Mouse (Mus musculus) liver, embryonic 15.5 days (tissue): ENCODE results near the gene Fmnl2. TPM values are rescaled to one million over a fixed set of nuclear protein-coding genes. Genes with fewer than 3 reads are reported as not detected.

Source experiments
- ATAC-seq: fragments of 200-750 bp; cut with Nextera tagmentation; 2 replicates; pipeline ENCODE4 v1.8.0; 2017; ENCODE audit warnings: moderate number of reproducible peaks, mild to moderate bottlenecking, moderate library complexity; ENCODE audit not compliant: insufficient read depth
- H3K27ac ChIP-seq: fragments of 300-500 bp; sonication (generic); replicated peaks from 2 replicates; pipeline ENCODE4 v1.5.1; 2015; ENCODE audit warnings: mild to moderate bottlenecking, inconsistent platforms
- H3K27me3 ChIP-seq: fragments of 300-500 bp; sonication (generic); 2 replicates; pipeline ENCODE4 v1.6.1; 2015; ENCODE audit warnings: mild to moderate bottlenecking, inconsistent platforms
- H3K36me3 ChIP-seq: fragments of 300-500 bp; sonication (generic); replicated peaks from 2 replicates; pipeline ENCODE4 v1.6.1; 2015; ENCODE audit warnings: moderate library complexity, mild to moderate bottlenecking, inconsistent platforms
- H3K4me1 ChIP-seq: fragments of 300-500 bp; sonication (generic); replicated peaks from 2 replicates; pipeline ENCODE4 v1.6.1; 2015; ENCODE audit warnings: inconsistent platforms
- H3K4me2 ChIP-seq: fragments of 300-500 bp; sonication (generic); 2 replicates; pipeline ENCODE4 v1.6.1; 2015; ENCODE audit warnings: moderate library complexity, mild to moderate bottlenecking, inconsistent platforms
- H3K4me3 ChIP-seq: fragments of 300-500 bp; sonication (generic); replicated peaks from 2 replicates; pipeline ENCODE4 v1.5.1; 2015; ENCODE audit warnings: mild to moderate bottlenecking, inconsistent platforms
- H3K9ac ChIP-seq: fragments of 300-500 bp; sonication (generic); 2 replicates; pipeline ENCODE4 v1.6.1; 2015; ENCODE audit warnings: moderate library complexity, mild to moderate bottlenecking, inconsistent platforms
- H3K9me3 ChIP-seq: fragments of 300-500 bp; sonication (generic); replicated peaks from 2 replicates; pipeline ENCODE4 v1.6.1; 2016; ENCODE audit warnings: inconsistent platforms
- WGBS: fragments of 180-500 bp; shearing (Covaris S2); methylation state at CpG from one replicate; pipeline ENCODE4 v1.1.7; 2015; ENCODE audit warnings: mixed read lengths; ENCODE audit not compliant: insufficient replicate concordance; 5-methylcytosine and 5-hydroxymethylcytosine counted together
- polyA plus RNA-seq: library from polyadenylated mRNA; unstranded; fragments of >200 nt; fragmentation: Nextera tagmentation; extraction: Ambion mirVana; gene quantifications from 2 replicates; pipeline ENCODE4 v1.2.1, GENCODE M21; 2015

Gene Fmnl2
- 0.46 and 0.70 TPM in 2 replicates for polyA plus RNA-seq

DNA sequence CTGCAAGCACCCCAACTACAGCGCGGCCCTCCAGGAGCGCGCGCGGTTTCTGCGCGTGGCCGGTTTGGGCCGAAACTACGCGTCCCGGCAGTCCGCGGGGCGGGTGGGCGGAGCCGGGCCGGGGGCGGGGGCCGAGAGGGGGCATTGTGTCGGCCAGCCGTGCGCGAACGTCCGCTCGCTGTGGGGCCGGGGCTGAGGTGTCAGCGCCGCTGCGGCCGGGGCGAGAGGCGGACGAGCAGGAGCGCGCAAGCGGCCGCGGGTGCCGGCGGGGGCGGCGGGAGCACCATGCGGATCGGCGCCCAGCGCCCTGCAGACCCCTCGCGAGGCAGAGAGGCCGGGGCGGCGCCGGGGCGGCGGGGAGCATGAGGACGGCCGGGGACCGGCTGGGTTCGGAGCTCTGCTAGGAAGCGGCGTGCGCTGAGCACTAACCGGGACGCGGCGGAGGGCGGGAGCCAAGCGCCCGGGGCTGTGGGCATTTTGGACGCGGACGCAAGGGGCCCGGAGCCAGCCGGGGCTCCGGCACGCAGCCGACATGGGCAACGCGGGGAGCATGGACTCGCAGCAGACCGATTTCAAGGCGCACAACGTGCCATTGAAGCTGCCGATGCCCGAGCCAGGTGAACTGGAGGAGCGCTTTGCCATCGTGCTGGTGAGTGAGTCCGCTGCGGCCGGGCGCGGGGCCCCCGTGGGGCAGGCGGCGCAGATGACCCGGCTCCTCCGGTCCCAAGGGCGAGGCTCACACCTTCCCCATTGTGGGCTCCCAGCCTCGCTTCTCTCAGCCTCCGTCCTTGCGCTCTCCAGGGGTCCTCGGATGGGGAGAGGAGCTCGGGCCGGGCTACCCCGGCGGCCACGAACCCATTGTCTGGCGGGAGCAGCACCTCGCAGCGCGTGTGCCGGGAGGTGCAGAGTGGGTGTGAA lies at the start of gene Fmnl2:
TSS of gene Fmnl2 (plus strand) at position 250 of the 918 bp plus-strand sequence.
- under 1% methylated on average over 113 of the region's 114 CpGs for WGBS
- H3K9me3 ChIP-seq: no peaks in the 10 kb centered on the region
- peak within 1 kb of the TSS; percentile 74 for H3K4me2 ChIP-seq
- H3K36me3 ChIP-seq: no peaks in the 10 kb centered on the region
- no peaks in the 10 kb centered on the region for H3K4me1 ChIP-seq
- H3K27me3 ChIP-seq: peaks cover 52% of the 10 kb centered on the region
- H3K27ac ChIP-seq: no peak within 1 kb of the TSS
- peak within 1 kb of the TSS; percentile 21; the same call in 1 of the 2 replicates for H3K9ac ChIP-seq
- H3K4me3 ChIP-seq: peak within 1 kb of the TSS; percentile 61
- peak; percentile 56 for ATAC-seq

GRCm38 (mm10) chr2:52809988-52810387 lies 47.7 kb upstream of the Fmnl2 start:
- Histone ChIP-seq H3K27ac (no peak overlapping the region), H3K36me3 (no peaks in the 10 kb centered on the region)
- WGBS: 37% methylated on average over 5 of the region's 5 CpGs

DNA sequence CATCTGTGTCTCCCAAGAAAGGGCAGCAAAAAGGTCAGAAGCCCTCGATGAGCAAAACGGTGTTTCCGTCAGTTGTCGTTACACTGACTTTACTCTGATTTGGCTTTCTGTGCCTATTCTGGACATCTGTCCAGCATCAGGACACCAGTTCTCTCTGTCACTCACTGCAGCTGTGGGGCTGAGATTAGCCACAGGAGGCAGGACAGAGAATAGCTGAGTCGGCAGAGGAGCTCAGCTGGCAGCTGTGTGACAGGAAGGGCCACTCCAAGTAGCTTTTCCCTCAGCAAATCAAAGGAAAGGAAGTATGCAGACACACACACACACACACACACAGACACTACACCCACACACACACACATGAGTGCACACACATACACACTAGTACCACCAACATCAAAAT lies 46.0 kb upstream of the Fmnl2 start:
- no peak for ATAC-seq
- 52% methylated on average over 5 of the region's 5 CpGs for WGBS

More at GRCm38 (mm10) chr2:52809988-52810387, 47.7 kb upstream of the Fmnl2 start:
- no peak overlapping the region for H3K4me2 ChIP-seq
- no peaks in the 10 kb centered on the region for H3K4me1 ChIP-seq
- H3K9ac ChIP-seq: no peak overlapping the region
- H3K27me3 ChIP-seq: no peaks in the 10 kb centered on the region
- H3K4me3 ChIP-seq: no peak overlapping the region
- H3K9me3 ChIP-seq: no peaks in the 10 kb centered on the region
- no peak for ATAC-seq

GRCm38 (mm10) chr2:52817341-52817740 lies 40.3 kb upstream of the Fmnl2 start:
- no peak overlapping the region for H3K27ac ChIP-seq
- H3K9ac ChIP-seq: no peak overlapping the region
- ATAC-seq: no peak
- WGBS: 66% methylated on average over 1 of the region's 1 CpGs
- H3K9me3 ChIP-seq: no peaks in the 10 kb centered on the region
- no peaks in the 10 kb centered on the region for H3K27me3 ChIP-seq
- no peak overlapping the region for H3K4me2 ChIP-seq
- H3K36me3 ChIP-seq: no peaks in the 10 kb centered on the region
- H3K4me3 ChIP-seq: no peak overlapping the region
- H3K4me1 ChIP-seq: no peaks in the 10 kb centered on the region

More for the DNA sequence above, 46.0 kb upstream of the Fmnl2 start:
- Histone ChIP-seq H3K4me3 (no peak overlapping the region), H3K27ac (no peak overlapping the region), H3K4me1 (no peaks in the 10 kb centered on the region), H3K36me3 (no peaks in the 10 kb centered on the region), H3K27me3 (no peaks in the 10 kb centered on the region), H3K9me3 (no peaks in the 10 kb centered on the region), H3K4me2 (no peak overlapping the region), H3K9ac (no peak overlapping the region)

GRCm38 (mm10) chr2:52818944-52819343 lies 38.7 kb upstream of the Fmnl2 start:
- Histone ChIP-seq H3K4me3 (no peak overlapping the region), H3K9ac (no peak overlapping the region), H3K4me1 (no peaks in the 10 kb centered on the region), H3K36me3 (no peaks in the 10 kb centered on the region), H3K27me3 (no peaks in the 10 kb centered on the region), H3K27ac (no peak overlapping the region), H3K9me3 (no peaks in the 10 kb centered on the region), H3K4me2 (no peak overlapping the region)
- 55% methylated on average over 4 of the region's 4 CpGs for WGBS
- no peak for ATAC-seq

GRCm38 (mm10) chr2:52822214-52822613 lies 35.4 kb upstream of the Fmnl2 start:
- Histone ChIP-seq H3K27me3 (no peaks in the 10 kb centered on the region), H3K9ac (no peak overlapping the region), H3K4me1 (no peaks in the 10 kb centered on the region), H3K9me3 (no peaks in the 10 kb centered on the region), H3K27ac (no peak overlapping the region), H3K4me3 (no peak overlapping the region), H3K36me3 (no peaks in the 10 kb centered on the region), H3K4me2 (no peak overlapping the region)
- WGBS: 51% methylated on average over 2 of the region's 2 CpGs
- ATAC-seq: no peak

DNA sequence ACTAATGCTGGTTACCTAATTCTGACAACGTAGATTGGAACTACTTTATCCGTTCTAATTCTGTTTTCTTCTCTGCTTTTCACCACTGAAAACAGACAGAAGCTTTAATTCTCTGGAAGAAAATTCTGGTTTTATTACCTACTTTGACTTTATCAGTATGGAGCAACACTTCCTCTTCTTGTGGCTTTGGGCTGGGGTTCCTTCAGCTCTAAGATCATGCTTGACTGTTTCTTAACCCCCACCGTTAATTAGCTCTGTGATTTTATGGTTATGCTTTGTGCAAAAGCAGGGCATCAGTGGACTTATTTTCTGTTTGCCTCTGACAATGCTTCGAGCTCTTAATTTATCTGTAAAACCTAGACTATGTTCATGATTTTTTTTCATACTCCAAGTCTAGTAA lies 29.6 kb upstream of the Fmnl2 start:
- Histone ChIP-seq H3K4me2 (no peak overlapping the region), H3K27me3 (no peaks in the 10 kb centered on the region), H3K4me3 (no peak overlapping the region), H3K4me1 (no peaks in the 10 kb centered on the region), H3K9ac (no peak overlapping the region), H3K9me3 (no peaks in the 10 kb centered on the region), H3K36me3 (no peaks in the 10 kb centered on the region), H3K27ac (no peak overlapping the region)
- ATAC-seq: no peak
- 17% methylated on average over 4 of the region's 4 CpGs for WGBS

DNA sequence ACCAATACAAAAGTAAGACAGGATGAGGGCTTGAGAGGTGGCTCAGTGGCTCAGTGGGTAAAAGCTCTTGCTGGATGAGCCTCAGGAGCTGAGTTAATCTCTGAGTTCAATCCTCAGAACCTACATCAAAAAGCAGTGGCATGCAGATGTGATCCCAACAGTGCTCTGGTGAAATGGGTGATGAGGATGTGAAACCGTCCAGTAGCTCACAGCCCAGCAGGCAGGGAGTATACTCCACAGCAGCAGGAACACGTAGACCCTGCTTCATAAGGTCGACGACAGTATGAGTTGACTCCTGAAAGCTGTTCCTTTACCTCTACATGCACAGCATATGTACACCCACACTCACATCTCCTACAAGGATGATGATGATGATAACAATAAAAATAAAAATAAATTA lies 27.1 kb upstream of the Fmnl2 start:
- H3K9ac ChIP-seq: no peak overlapping the region
- H3K27me3 ChIP-seq: no peaks in the 10 kb centered on the region
- no peaks in the 10 kb centered on the region for H3K36me3 ChIP-seq
- no peak overlapping the region for H3K27ac ChIP-seq
- ATAC-seq: no peak
- no peaks in the 10 kb centered on the region for H3K4me1 ChIP-seq
- H3K4me3 ChIP-seq: no peak overlapping the region
- 74% methylated on average over 4 of the region's 4 CpGs for WGBS
- H3K4me2 ChIP-seq: no peak overlapping the region
- H3K9me3 ChIP-seq: no peaks in the 10 kb centered on the region

GRCm38 (mm10) chr2:52831585-52831984 lies 26.1 kb upstream of the Fmnl2 start:
- no peaks in the 10 kb centered on the region for H3K9me3 ChIP-seq
- no peaks in the 10 kb centered on the region for H3K27me3 ChIP-seq
- no peaks in the 10 kb centered on the region for H3K36me3 ChIP-seq
- WGBS: 33% methylated on average over 2 of the region's 2 CpGs
- H3K9ac ChIP-seq: no peak overlapping the region
- H3K4me1 ChIP-seq: no peaks in the 10 kb centered on the region
- ATAC-seq: no peak
- no peak overlapping the region for H3K4me2 ChIP-seq
- H3K4me3 ChIP-seq: no peak overlapping the region
- H3K27ac ChIP-seq: no peak overlapping the region

GRCm38 (mm10) chr2:52835726-52836125 lies 21.9 kb upstream of the Fmnl2 start:
- no peaks in the 10 kb centered on the region for H3K4me1 ChIP-seq
- no peak overlapping the region for H3K4me2 ChIP-seq
- no peak overlapping the region for H3K4me3 ChIP-seq
- H3K36me3 ChIP-seq: no peaks in the 10 kb centered on the region
- no peaks in the 10 kb centered on the region for H3K9me3 ChIP-seq
- no peak overlapping the region for H3K9ac ChIP-seq
- ATAC-seq: no peak
- 59% methylated on average over 3 of the region's 3 CpGs for WGBS
- H3K27ac ChIP-seq: no peak overlapping the region
- H3K27me3 ChIP-seq: no peaks in the 10 kb centered on the region

- Histone ChIP-seq H3K4me1 (no peaks in the 10 kb centered on the region), H3K4me2 (no peak overlapping the region), H3K4me3 (no peak overlapping the region), H3K9ac (no peak overlapping the region), H3K9me3 (no peaks in the 10 kb centered on the region), H3K27me3 (no peaks in the 10 kb centered on the region), H3K27ac (no peak overlapping the region), H3K36me3 (no peaks in the 10 kb centered on the region)
- WGBS: 54% methylated on average over 4 of the region's 4 CpGs
- ATAC-seq: no peak
Measured at GRCm38 (mm10) chr2:52839074-52839473, 18.6 kb upstream of the Fmnl2 start.
